Mouse (Mus musculus): ENCODE measurements at regions not wholly inside any gene's neighbourhood (a gene's known extent, or its start where the extent isn't known, plus 50 kb on each side); places are given as distances from the start of the nearest gene placed in this dataset.

GRCm38 (mm10) chr6:117237096-117237495, 68.8 kb downstream of the Cxcl12 start:
- DNase-seq: no peak

DNA sequence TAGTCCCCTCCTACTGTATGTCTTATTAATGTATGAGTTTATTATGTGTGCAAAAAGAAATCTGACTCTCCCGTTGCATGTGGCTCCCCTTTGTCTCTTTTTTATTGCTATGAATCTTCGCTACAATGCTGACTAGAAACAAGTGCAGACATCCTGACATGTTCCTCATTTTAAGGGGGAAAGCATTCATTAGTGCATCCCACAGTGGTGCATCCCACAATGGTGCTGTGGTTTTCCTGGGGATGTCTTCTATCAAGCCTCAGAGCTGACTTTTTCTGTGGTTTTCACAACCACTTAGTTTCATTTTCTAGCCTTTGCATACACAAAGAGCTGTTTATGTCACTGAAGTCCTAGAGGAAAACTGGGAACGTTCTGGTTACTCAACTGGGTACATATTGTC, 72.9 kb downstream of the Cxcl12 start:
- DNase-seq: no peak

- no peak for DNase-seq
Observed at GRCm38 (mm10) chr6:117245398-117245797, 77.1 kb downstream of the Cxcl12 start.

- DNase-seq: no peak
Observed at GRCm38 (mm10) chr6:117245849-117246248, 77.5 kb downstream of the Cxcl12 start.

DNA sequence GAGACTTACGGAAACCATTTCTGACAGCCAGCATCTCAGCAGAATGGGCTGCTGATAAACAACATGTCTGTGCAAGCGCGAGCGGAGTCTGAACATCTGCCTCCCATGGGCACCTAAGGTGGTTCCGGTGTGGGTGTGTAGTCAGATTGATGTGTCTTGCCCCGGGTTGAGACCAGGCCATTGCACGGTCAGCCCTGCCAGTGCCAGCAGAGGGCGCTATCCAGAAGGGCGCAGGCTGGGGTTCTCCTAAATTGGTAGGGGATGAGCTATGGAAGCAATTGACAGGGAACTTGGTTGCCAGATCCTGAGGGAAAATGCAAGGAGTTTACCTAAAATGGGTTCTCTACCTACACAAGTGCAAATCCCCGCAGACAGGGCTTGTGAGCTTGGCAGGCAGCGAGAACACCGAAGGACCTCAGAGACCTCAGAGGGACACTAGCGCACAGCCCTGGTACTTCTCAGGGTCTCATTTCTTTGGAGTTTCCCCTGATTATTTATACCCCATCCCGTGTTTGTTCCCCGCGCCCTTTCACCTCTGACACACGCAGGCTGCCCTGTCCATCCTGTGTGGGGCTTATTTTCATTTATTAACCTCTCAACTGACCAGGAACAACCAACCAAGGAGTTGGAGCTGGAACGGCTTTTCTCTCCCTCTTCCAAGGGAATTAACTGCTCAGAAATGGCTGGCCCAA, 81.0 kb downstream of the Cxcl12 start:
- peak; percentile 33 for DNase-seq

- DNase-seq: no peak
Observed at GRCm38 (mm10) chr6:117250051-117250450, 81.7 kb downstream of the Cxcl12 start.

GRCm38 (mm10) chr6:117251383-117251925, 83.1 kb downstream of the Cxcl12 start:
- DNase-seq: no peak

GRCm38 (mm10) chr6:117252361-117252760, 84.0 kb downstream of the Cxcl12 start:
- DNase-seq: no peak

DNA sequence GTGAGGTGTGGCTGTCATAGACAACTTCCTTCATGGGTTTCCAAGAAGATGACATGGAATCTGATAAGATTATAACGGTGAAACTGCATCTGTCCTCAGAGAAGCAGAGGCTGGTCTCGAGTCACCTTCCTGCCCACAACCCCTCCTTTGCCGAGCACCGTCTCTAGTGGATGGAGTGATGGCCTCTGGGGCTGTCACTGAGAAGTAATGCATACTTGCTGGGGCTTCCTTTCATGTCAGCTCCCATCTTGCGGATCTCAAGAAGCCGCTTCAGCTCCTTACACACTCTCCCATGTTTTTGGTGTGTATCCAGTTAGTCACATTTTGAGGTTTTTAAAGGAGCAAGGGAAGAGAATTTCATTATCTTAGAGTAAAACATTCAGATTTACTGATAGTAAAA, 84.7 kb downstream of the Cxcl12 start:
- DNase-seq: no peak

GRCm38 (mm10) chr6:117253586-117254330, 85.4 kb downstream of the Cxcl12 start:
- no peak for DNase-seq

- DNase-seq: no peak
Observed at GRCm38 (mm10) chr6:117254620-117255228, 86.4 kb downstream of the Cxcl12 start.

- DNase-seq: no peak
Observed at GRCm38 (mm10) chr6:117255399-117256098, 87.2 kb downstream of the Cxcl12 start.

GRCm38 (mm10) chr6:117256099-117256471, 87.8 kb downstream of the Cxcl12 start:
- DNase-seq: no peak

GRCm38 (mm10) chr6:117257591-117257990, 89.3 kb downstream of the Cxcl12 start:
- no peak for DNase-seq

DNA sequence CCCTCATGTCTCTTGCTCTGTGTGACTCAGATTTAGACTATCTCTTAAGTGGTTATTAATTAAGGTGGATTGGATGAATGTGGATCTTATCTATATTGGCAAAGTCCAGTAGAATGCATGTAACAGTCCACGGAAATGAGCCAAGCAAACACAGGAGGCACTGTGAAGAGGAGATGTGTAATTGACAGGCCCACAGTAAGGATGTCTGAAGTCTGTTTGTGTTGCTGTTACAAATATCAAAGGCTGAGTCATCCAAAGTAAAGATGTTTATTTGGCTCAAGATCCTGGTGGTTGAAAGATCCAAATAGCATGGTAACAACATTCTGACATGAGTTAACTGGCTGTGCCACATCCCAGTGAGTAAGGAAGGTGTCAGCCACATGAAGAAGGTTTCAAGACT, 99.6 kb downstream of the Cxcl12 start:
- no peak for DNase-seq

DNA sequence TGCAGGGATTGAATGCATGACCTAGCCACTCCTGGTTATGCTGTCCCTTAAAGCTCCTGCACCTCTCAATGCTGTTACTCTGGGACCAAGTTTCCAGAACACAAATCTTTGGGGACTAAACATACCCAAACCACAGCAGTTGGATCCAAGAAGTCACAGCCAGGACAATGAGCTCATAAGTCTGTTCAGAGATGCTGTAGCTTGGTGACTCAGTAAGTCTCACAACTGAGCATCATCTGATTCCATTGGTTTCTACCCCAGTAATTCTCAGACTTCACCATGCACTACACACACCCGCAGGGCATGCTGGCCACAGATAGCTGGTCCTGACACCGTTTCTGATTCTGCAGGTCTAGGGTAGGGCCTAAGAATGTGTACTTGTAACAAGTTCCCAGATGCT, 100.0 kb downstream of the Cxcl12 start:
- no peak for DNase-seq

GRCm38 (mm10) chr6:117270261-117270660, 101.9 kb downstream of the Cxcl12 start:
- peak; percentile 32 to 33 for DNase-seq

DNA sequence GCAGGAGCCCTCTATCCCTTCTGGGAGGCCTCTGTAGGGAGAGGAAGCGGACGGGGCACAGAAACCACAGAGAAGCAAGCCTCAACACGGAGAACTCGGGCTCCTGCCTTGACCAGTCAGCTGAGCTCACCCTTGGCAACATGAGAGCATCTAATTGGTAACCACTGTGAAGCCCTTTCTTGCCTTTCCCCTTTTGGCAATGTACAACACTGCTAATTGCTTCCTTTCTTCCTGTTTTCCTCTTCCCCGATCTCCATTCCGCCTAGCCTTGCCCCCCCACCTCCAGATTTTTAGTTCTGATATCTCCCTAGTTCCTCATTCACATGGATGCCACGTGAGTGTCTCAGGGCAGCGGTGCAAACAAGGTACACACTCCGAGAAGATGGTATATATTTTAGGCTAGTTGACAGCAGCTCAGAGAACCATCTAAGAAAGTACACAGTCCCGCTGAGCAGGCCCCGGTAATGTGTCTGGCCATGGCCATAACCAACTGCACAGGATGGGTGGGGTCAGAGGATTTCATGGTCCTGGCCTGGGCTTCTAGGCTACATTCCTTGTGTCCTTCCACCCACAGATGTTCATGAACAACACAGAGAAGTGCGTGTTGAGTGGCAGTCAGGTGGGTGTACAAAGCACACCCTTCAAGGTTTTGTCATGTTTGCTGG, 103.4 kb downstream of the Cxcl12 start:
- DNase-seq: peak in 1 of 2 experiments; percentile 16

GRCm38 (mm10) chr6:117272227-117272955, 104.1 kb downstream of the Cxcl12 start:
- no peak for DNase-seq

GRCm38 (mm10) chr6:117275915-117276314, 107.6 kb downstream of the Cxcl12 start:
- DNase-seq: no peak

- DNase-seq: no peak
Observed at GRCm38 (mm10) chr6:117276850-117277249, 108.5 kb downstream of the Cxcl12 start.

DNA sequence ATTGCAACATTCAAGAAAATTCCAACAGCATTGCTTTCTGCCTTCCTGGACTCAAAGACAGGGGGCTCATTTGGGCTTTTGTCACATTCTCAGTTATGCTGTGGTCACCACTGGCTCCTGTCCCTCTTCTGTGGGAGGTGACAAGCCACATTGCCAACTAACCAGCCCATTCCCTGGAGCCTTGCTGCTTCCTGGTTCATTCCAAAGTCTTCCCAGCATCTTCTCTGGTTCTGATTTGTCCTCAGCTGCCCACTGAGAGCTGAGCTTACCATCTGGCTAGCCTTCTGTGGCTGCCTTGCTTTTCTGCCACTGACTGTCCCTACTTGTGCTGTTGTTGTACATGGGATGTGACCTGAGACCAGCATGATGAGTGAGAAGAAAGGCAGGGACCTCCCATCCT, 111.0 kb downstream of the Cxcl12 start:
- no peak for DNase-seq

Data from B cell, adult 2 months (primary cell).